Mouse (Mus musculus) thymus, adult 2 months (tissue): ENCODE measurements around the gene Fam114a1. TPM values are rescaled to one million over a fixed set of nuclear protein-coding genes. Genes with fewer than 3 reads are reported as not detected.

ENCODE experiments used
- DNase-seq: peaks from one replicate; pipeline ENCODE4 v3.0.0; 2021
- H3K27ac ChIP-seq: fragments of 200-500 bp; 2 replicates; pipeline ENCODE4 v1.5.1; 2012; ENCODE audit warnings: low read length, control low read depth; ENCODE audit not compliant: control insufficient read depth, insufficient read depth
- H3K27me3 ChIP-seq: fragments of 200-500 bp; 2 replicates; pipeline ENCODE4 v1.6.1; 2012; ENCODE audit warnings: mild to moderate bottlenecking, low read length, moderate library complexity, mixed read lengths; ENCODE audit not compliant: control insufficient read depth, insufficient read depth
- H3K36me3 ChIP-seq: fragments of 200-500 bp; 2 replicates; pipeline ENCODE4 v1.6.1; 2012; ENCODE audit warnings: mild to moderate bottlenecking, low read length, moderate library complexity; ENCODE audit not compliant: control insufficient read depth, insufficient read depth
- H3K4me1 ChIP-seq: fragments of 200-500 bp; replicated peaks from 2 replicates; pipeline ENCODE4 v1.6.1; 2012; ENCODE audit warnings: low read length; ENCODE audit not compliant: control insufficient read depth, insufficient read depth
- H3K4me3 ChIP-seq: fragments of 200-500 bp; 2 replicates; pipeline ENCODE4 v1.5.1; 2012; ENCODE audit warnings: mild to moderate bottlenecking, low read length, control low read depth, moderate library complexity; ENCODE audit not compliant: control insufficient read depth, insufficient read depth
- CTCF ChIP-seq: fragments of 200-500 bp; IDR thresholded peaks from 2 replicates; pipeline ENCODE4 v1.5.1; 2012; ENCODE audit warnings: mild to moderate bottlenecking, control low read depth, low read length, moderate library complexity, borderline replicate concordance; ENCODE audit not compliant: control insufficient read depth, poor library complexity, insufficient read depth; ENCODE audit errors: extremely low read depth
- POLR2A ChIP-seq: fragments of 200-500 bp; IDR thresholded peaks from 2 replicates; pipeline ENCODE4 v1.6.1; 2012; ENCODE audit warnings: mild to moderate bottlenecking, low read length, control low read depth, moderate library complexity; ENCODE audit not compliant: control insufficient read depth, poor library complexity, insufficient read depth; ENCODE audit errors: extremely low read depth
- WGBS: fragments of 180-500 bp; shearing (Covaris S2); methylation state at CpG from one replicate; pipeline ENCODE4 v1.1.7; 2018; 5-methylcytosine and 5-hydroxymethylcytosine counted together
- polyA plus RNA-seq: library from polyadenylated mRNA; depleted of rRNA; stranded (reverse); fragments of >200 nt; gene quantifications from 2 replicates; pipeline ENCODE4 v1.2.3, GENCODE M21; 2012

The Fam114a1 gene
- polyA plus RNA-seq, 1 experiment: 6.8 TPM

GRCm38 (mm10) chr5:64975121-64975520, 5.2 kb downstream of the Fam114a1 start:
- TF ChIP-seq CTCF (no peak), POLR2A (no peak)
- no peak overlapping the region for H3K27ac ChIP-seq
- 98% methylated on average over 5 of the region's 5 CpGs for WGBS
- H3K4me1 ChIP-seq: peaks cover 5% of the 10 kb centered on the region
- no peak overlapping the region for H3K4me3 ChIP-seq
- H3K27me3 ChIP-seq: peaks cover 7% of the 10 kb centered on the region
- no peak for DNase-seq
- no peaks in the 10 kb centered on the region for H3K36me3 ChIP-seq

- no peak for TF ChIP-seq CTCF
- TF ChIP-seq POLR2A: no peak
- no peaks in the 10 kb centered on the region for H3K27me3 ChIP-seq
- H3K4me1 ChIP-seq: no peaks in the 10 kb centered on the region
- no peak overlapping the region for H3K27ac ChIP-seq
- H3K36me3 ChIP-seq: no peaks in the 10 kb centered on the region
- H3K4me3 ChIP-seq: no peak overlapping the region
- DNase-seq: no peak
- WGBS: 93% methylated on average over 8 of the region's 8 CpGs
Observed at GRCm38 (mm10) chr5:64977128-64977527, 7.3 kb downstream of the Fam114a1 start.

- Histone ChIP-seq H3K36me3 (no peaks in the 10 kb centered on the region), H3K27ac (no peak overlapping the region), H3K27me3 (no peaks in the 10 kb centered on the region), H3K4me1 (peaks cover 4% of the 10 kb centered on the region; the same call in 1 of the 2 replicates), H3K4me3 (no peak overlapping the region)
- no peak for DNase-seq
- WGBS: 77% methylated on average over 7 of the region's 7 CpGs
- TF ChIP-seq CTCF: no peak
- TF ChIP-seq POLR2A: no peak
Observed at GRCm38 (mm10) chr5:64985971-64986370, 16.1 kb downstream of the Fam114a1 start.

- no peak for DNase-seq
- 6% methylated on average over 1 of the region's 1 CpGs for whole genome bisulfite sequencing
- H3K4me1 ChIP-seq: peaks cover 4% of the 10 kb centered on the region; the same call in 1 of the 2 replicates
- TF ChIP-seq CTCF (no peak), POLR2A (no peak)
- no peak overlapping the region for H3K4me3 ChIP-seq
- H3K36me3 ChIP-seq: no peaks in the 10 kb centered on the region
- H3K27ac ChIP-seq: no peak overlapping the region
- H3K27me3 ChIP-seq: no peaks in the 10 kb centered on the region
Observed at GRCm38 (mm10) chr5:64989940-64990339, 20.1 kb downstream of the Fam114a1 start.

GRCm38 (mm10) chr5:64992540-64992939, 22.7 kb downstream of the Fam114a1 start:
- H3K27ac ChIP-seq: no peak overlapping the region

GRCm38 (mm10) chr5:64995408-64995807, 25.5 kb downstream of the Fam114a1 start:
- Histone ChIP-seq H3K27me3 (no peaks in the 10 kb centered on the region), H3K27ac (no peak overlapping the region), H3K4me1 (no peaks in the 10 kb centered on the region), H3K36me3 (no peaks in the 10 kb centered on the region), H3K4me3 (no peak overlapping the region)
- no peak for DNase-seq
- TF ChIP-seq CTCF (no peak), POLR2A (no peak)
- WGBS: 100% methylated on average over 2 of the region's 2 CpGs

More at GRCm38 (mm10) chr5:64992540-64992939, 22.7 kb downstream of the Fam114a1 start:
- Histone ChIP-seq H3K4me3 (no peak overlapping the region), H3K36me3 (no peaks in the 10 kb centered on the region), H3K4me1 (peaks cover 4% of the 10 kb centered on the region; the same call in 1 of the 2 replicates), H3K27me3 (no peaks in the 10 kb centered on the region)
- TF ChIP-seq CTCF (no peak), POLR2A (no peak)
- 88% methylated on average over 8 of the region's 8 CpGs for WGBS
- no peak for DNase-seq
